Mouse (Mus musculus): ENCODE results near the gene Bpi. TPM values are rescaled to one million over a fixed set of nuclear protein-coding genes. Genes with fewer than 3 reads are reported as not detected.

The Bpi gene
- polyA plus RNA-seq (2015; fragmentation: Nextera tagmentation; extraction: Ambion mirVana): not detected in 2 replicates

DNA sequence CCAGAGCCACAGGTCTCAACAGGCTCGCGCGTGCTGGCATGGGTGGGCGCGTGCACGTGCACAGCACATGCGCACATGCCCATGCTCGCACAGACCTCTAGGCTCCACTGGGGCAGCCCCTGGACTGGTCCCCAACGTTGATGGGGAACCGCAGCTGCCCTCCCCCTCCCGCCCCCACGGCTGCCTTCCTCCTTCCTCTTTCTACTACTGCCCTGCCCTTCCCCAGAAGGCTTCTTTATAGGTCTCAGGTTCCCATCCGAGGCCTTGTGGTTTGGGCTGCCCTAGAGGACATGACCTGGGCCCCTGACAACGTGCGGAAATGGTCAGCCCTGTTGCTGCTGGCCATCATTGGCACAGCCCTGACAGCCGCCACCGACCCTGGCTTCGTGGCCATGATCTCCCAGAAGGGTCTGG is at the start of gene Bpi:
Gene Bpi, plus strand, starts transcription at position 90 of the 414 bp plus-strand sequence.
- WGBS: 75% methylated on average over 18 of the region's 18 CpGs
- ATAC-seq (replicated peaks): no peak
- no peak within 1 kb of the TSS for H3K27ac ChIP-seq

DNA sequence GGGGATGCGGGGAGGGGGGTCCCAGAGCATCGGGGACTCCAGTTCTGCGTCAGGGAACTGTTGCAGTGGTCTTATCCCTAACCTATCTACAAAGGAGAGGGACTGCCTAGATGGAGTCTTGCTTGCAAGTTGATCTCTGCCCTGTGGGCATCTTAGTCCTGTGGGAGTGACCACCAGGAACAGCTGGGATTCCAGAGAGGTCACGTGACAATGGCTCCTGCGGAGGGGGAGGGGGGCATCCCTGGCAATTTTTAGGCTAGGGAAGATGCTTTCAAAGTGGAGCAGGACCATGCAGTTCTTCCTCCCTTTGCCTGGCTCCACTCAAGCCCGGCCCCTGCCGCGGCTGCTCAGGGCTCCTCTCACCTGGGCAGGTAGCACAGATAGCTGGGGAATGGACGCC is 48.1 kb upstream of the Bpi start:
- H3K9me3 ChIP-seq: no peaks in the 10 kb centered on the region
- H3K4me1 ChIP-seq: peaks cover 8% of the 10 kb centered on the region
- H3K4me3 ChIP-seq: no peak overlapping the region
- no peak overlapping the region for H3K4me2 ChIP-seq
- 65% methylated on average over 9 of the region's 9 CpGs for WGBS
- H3K27ac ChIP-seq: no peak overlapping the region
- no peak overlapping the region for H3K9ac ChIP-seq
- no peak for ATAC-seq (replicated peaks)
- no peaks in the 10 kb centered on the region for H3K27me3 ChIP-seq (replicated peaks)
- H3K36me3 ChIP-seq (replicated peaks): no peaks in the 10 kb centered on the region

More for the DNA sequence above, at the start of gene Bpi:
- Histone ChIP-seq H3K9ac (no peak within 1 kb of the TSS), H3K36me3 (replicated peaks) (no peaks in the 10 kb centered on the region), H3K4me1 (0 out of 2 replicates have a peak, but pooled peaks cover 3% of the 10 kb centered on the region), H3K27me3 (replicated peaks) (no peaks in the 10 kb centered on the region), H3K9me3 (no peaks in the 10 kb centered on the region), H3K4me3 (no peak within 1 kb of the TSS), H3K4me2 (no peak within 1 kb of the TSS)

- WGBS: 47% methylated on average over 4 of the region's 4 CpGs
- Histone ChIP-seq H3K27ac (no peak overlapping the region), H3K4me3 (no peak overlapping the region), H3K4me2 (no peak overlapping the region), H3K36me3 (replicated peaks) (no peaks in the 10 kb centered on the region), H3K4me1 (peaks cover 5% of the 10 kb centered on the region), H3K9ac (no peak overlapping the region), H3K9me3 (no peaks in the 10 kb centered on the region), H3K27me3 (replicated peaks) (no peaks in the 10 kb centered on the region)
- ATAC-seq (replicated peaks): no peak
Observed at GRCm38 (mm10) chr2:158210503-158210902, 47.4 kb upstream of the Bpi start.

DNA sequence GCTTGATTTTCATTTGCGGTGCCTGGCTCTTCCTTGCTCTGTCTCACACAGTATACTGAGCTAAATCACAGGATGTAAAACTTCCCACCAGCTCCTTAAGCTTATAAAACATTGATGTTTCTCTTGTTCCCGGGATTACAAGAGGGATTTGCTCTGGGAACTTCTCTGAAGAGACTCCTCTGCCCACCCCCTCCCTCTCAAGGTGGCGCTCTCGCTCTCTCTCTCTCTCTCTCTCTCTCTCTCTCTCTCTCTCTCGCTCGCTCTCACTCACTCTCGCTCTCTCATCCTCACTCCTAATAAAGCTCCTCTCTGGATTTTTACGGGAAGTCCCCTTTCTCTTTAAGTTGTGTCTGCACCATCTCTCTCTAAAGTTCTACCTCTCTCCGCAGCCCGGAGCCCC is 46.9 kb upstream of the Bpi start:
- H3K36me3 ChIP-seq (replicated peaks): no peaks in the 10 kb centered on the region
- peak overlapping the region; percentile 5; the same call in 1 of the 2 replicates for H3K4me2 ChIP-seq
- H3K9me3 ChIP-seq: no peaks in the 10 kb centered on the region
- peaks cover 5% of the 10 kb centered on the region for H3K4me1 ChIP-seq
- ATAC-seq (replicated peaks): no peak
- WGBS: 17% methylated on average over 10 of the region's 10 CpGs
- H3K9ac ChIP-seq: no peak overlapping the region
- H3K4me3 ChIP-seq: no peak overlapping the region
- no peak overlapping the region for H3K27ac ChIP-seq
- no peaks in the 10 kb centered on the region for H3K27me3 ChIP-seq (replicated peaks)

GRCm38 (mm10) chr2:158211764-158212471 is 46.0 kb upstream of the Bpi start:
- Histone ChIP-seq H3K36me3 (replicated peaks) (no peaks in the 10 kb centered on the region), H3K9ac (no peak overlapping the region), H3K4me2 (no peak overlapping the region), H3K9me3 (no peaks in the 10 kb centered on the region), H3K27me3 (replicated peaks) (no peaks in the 10 kb centered on the region), H3K4me3 (no peak overlapping the region), H3K27ac (no peak overlapping the region), H3K4me1 (peaks cover 5% of the 10 kb centered on the region)
- ATAC-seq (replicated peaks): no peak
- 59% methylated on average over 4 of the region's 4 CpGs for WGBS

GRCm38 (mm10) chr2:158215283-158216117 is 42.4 kb upstream of the Bpi start:
- Histone ChIP-seq H3K27me3 (replicated peaks) (no peaks in the 10 kb centered on the region), H3K36me3 (replicated peaks) (no peaks in the 10 kb centered on the region), H3K4me2 (no peak overlapping the region), H3K9ac (no peak overlapping the region), H3K27ac (no peak overlapping the region), H3K9me3 (no peaks in the 10 kb centered on the region), H3K4me3 (no peak overlapping the region), H3K4me1 (peaks cover 5% of the 10 kb centered on the region)
- 64% methylated on average over 9 of the region's 9 CpGs for WGBS
- ATAC-seq (replicated peaks): no peak

DNA sequence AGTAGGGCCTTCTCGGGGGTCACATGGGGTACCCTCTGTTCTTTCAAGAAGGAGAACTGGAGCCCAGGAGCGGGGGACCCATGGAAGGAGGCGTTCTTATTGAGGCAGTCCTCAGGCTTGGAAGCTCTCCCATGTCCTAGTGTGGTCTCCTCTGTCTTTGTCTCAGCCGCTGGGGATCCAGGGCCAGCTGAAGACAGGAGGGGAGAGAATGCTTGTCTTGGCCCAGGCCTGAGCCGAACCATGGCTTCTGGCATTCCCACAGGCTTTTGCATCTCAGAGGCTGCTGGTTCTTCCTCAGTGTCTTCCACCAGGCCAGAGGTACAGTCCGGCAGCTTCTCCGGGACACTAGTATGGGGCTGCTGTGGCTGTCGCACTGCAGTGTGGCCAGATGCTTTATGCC is 41.4 kb upstream of the Bpi start:
- H3K4me1 ChIP-seq: peaks cover under 1% of the 10 kb centered on the region; the same call in 1 of the 2 replicates
- WGBS: 90% methylated on average over 8 of the region's 8 CpGs
- H3K4me2 ChIP-seq: no peak overlapping the region

DNA sequence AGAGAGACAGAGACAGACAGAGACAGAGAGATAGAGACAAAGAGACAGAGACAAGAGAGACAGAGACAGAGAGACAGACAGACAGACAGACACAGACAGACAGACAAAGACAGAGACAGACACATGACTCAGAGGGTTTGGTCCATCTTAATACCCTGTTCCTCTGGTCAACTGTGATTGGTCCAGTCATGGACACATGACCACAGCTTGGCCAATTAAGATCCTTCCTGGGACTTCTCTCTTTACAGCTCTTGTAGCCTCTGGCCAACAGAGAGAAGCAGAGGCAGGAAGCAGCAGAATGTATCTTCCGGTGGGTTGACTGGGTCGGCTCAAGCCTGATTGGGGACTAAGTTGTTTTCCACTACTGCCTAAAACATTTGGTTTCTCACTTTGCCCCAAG is 38.3 kb upstream of the Bpi start:
- H3K27ac ChIP-seq: no peak overlapping the region
- no peak overlapping the region for H3K9ac ChIP-seq
- no peaks in the 10 kb centered on the region for H3K36me3 ChIP-seq (replicated peaks)
- H3K27me3 ChIP-seq (replicated peaks): no peaks in the 10 kb centered on the region
- H3K4me3 ChIP-seq: no peak overlapping the region
- H3K9me3 ChIP-seq: no peaks in the 10 kb centered on the region
- ATAC-seq (replicated peaks): no peak
- H3K4me2 ChIP-seq: no peak overlapping the region
- H3K4me1 ChIP-seq: no peaks in the 10 kb centered on the region
- WGBS: 94% methylated on average over 2 of the region's 2 CpGs

More for the DNA sequence above, 41.4 kb upstream of the Bpi start:
- no peaks in the 10 kb centered on the region for H3K9me3 ChIP-seq
- no peak overlapping the region for H3K4me3 ChIP-seq
- no peaks in the 10 kb centered on the region for H3K36me3 ChIP-seq (replicated peaks)
- H3K9ac ChIP-seq: no peak overlapping the region
- H3K27me3 ChIP-seq (replicated peaks): no peaks in the 10 kb centered on the region
- no peak overlapping the region for H3K27ac ChIP-seq
- ATAC-seq (replicated peaks): no peak

GRCm38 (mm10) chr2:158221446-158222084 is 36.3 kb upstream of the Bpi start:
- no peak for ATAC-seq (replicated peaks)
- Histone ChIP-seq H3K4me1 (no peaks in the 10 kb centered on the region), H3K36me3 (replicated peaks) (no peaks in the 10 kb centered on the region), H3K27ac (no peak overlapping the region), H3K9ac (no peak overlapping the region), H3K4me2 (no peak overlapping the region), H3K27me3 (replicated peaks) (no peaks in the 10 kb centered on the region), H3K9me3 (no peaks in the 10 kb centered on the region), H3K4me3 (no peak overlapping the region)
- WGBS: 90% methylated on average over 9 of the region's 9 CpGs

DNA sequence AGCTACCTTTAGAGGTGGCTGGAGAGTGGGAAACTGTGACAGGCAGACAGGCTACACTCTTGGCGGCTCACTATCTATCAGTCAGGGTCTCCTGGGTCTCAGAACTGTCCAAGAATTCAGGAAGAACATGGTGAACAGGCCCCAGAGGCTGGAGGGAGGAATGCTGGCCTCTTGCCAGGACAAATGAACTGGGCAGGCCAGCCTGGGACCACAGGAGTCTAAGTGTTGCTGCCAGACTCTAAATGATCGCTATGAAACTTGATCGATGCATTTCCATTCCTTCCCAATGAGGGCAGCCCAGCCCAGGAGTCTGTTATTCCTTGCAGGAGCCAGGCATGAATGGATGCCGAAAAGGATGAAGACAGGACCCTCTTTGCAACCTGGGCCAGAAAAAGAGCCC is 35.2 kb upstream of the Bpi start:
- no peaks in the 10 kb centered on the region for H3K27me3 ChIP-seq (replicated peaks)
- no peak overlapping the region for H3K27ac ChIP-seq
- H3K36me3 ChIP-seq (replicated peaks): no peaks in the 10 kb centered on the region
- H3K4me3 ChIP-seq: no peak overlapping the region
- ATAC-seq (replicated peaks): no peak
- no peaks in the 10 kb centered on the region for H3K4me1 ChIP-seq
- WGBS: 70% methylated on average over 4 of the region's 4 CpGs
- H3K9me3 ChIP-seq: no peaks in the 10 kb centered on the region
- no peak overlapping the region for H3K9ac ChIP-seq
- no peak overlapping the region for H3K4me2 ChIP-seq

DNA sequence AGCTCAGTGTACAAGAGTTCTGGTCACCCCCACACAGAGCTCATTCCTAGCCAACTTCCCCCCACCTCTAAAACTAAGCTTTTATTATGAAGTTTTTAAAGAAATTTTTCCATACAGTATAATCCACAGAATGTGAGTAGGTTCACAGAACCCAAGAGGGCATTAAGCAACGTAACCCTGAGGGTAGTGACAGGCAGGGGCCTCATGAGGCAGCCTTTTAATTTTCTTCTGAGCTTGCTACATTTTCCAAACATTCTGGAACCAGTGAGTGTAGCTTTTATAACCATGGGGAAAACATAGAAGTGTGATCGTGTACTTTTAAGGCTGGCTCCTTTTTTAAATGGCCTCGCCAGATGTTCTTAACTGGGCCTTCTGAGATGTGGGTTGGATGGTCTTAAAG is 34.4 kb upstream of the Bpi start:
- Histone ChIP-seq H3K27me3 (replicated peaks) (no peaks in the 10 kb centered on the region), H3K27ac (no peak overlapping the region), H3K4me1 (peaks cover 3% of the 10 kb centered on the region; the same call in 1 of the 2 replicates), H3K4me3 (no peak overlapping the region), H3K9ac (no peak overlapping the region), H3K36me3 (replicated peaks) (no peaks in the 10 kb centered on the region), H3K9me3 (no peaks in the 10 kb centered on the region), H3K4me2 (no peak overlapping the region)
- ATAC-seq (replicated peaks): no peak
- WGBS: 90% methylated on average over 3 of the region's 3 CpGs

DNA sequence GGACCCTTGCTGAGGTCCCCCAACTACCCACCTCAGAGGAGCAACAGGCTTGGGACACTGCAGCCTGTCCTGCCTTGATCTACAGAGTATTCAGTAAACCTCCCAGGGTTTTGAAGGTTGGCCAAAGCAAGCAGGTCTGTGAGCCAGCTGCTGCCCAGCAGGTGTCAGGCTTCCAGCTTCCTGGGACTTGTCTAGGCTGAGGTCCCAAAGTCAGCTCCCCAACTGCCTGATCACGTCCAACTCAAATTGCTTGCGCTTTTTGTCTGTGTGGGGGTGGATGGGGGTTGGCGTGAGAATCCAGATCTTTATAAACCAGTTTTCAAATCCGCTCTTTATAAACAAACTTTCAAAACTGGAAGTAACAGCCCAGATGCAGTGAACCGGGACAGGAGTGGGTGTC is 32.6 kb upstream of the Bpi start:
- H3K27ac ChIP-seq: no peak overlapping the region
- no peak overlapping the region for H3K4me2 ChIP-seq
- ATAC-seq (replicated peaks): no peak
- no peaks in the 10 kb centered on the region for H3K27me3 ChIP-seq (replicated peaks)
- no peak overlapping the region for H3K4me3 ChIP-seq
- H3K4me1 ChIP-seq: peaks cover 16% of the 10 kb centered on the region
- H3K9me3 ChIP-seq: no peaks in the 10 kb centered on the region
- no peak overlapping the region for H3K9ac ChIP-seq
- no peaks in the 10 kb centered on the region for H3K36me3 ChIP-seq (replicated peaks)
- WGBS: 76% methylated on average over 5 of the region's 5 CpGs

Data from midbrain, embryonic 15.5 days (tissue).